In genomic region chr4:102497221-102497620, GRCm38 (mm10) we compare ENCODE assay signal across 22 mouse cellular contexts.
DNase-seq lines count a peak whose midpoint lies in the region; ATAC-seq lines count a peak whose summit lies in the region.
"Had no signal": no experiment of that assay in that cellular context is flagged by ENCODE, and none has a peak within 500 bp of the region (broad histone marks: within the 10 kb centered on the region; RNA-seq: fewer than 3 reads in every experiment).

No protein-coding gene starts in this region.

- H3K4me2 ChIP-seq in kidney, embryonic 15.5 days = no peak overlapping the region
- H3K4me2 ChIP-seq: embryonic facial prominence, embryonic 15.5 days; heart, embryonic 11.5 days; heart, embryonic 15.5 days; hindbrain, embryonic 12.5 days had no signal

- no peak overlapping the region for H3K4me3 ChIP-seq in kidney, embryonic 15.5 days (replicated peaks)
- H3K4me3 ChIP-seq: embryonic facial prominence, embryonic 15.5 days; erythroblast, embryonic 14.5 days; forebrain, embryonic 10.5 days; heart, adult 2 months; heart, embryonic 15.5 days; hindbrain, embryonic 12.5 days had no signal

- no peaks in the 10 kb centered on the region for H3K27me3 ChIP-seq in kidney, embryonic 15.5 days
- H3K27me3 ChIP-seq: embryonic facial prominence, embryonic 15.5 days; heart, embryonic 15.5 days; hindbrain, embryonic 12.5 days had no signal

- 88% methylated on average over 3 of the region's 3 CpGs for WGBS in kidney, embryonic 15.5 days

- no peak overlapping the region for H3K27ac ChIP-seq in kidney, embryonic 15.5 days
- H3K27ac ChIP-seq: forebrain, embryonic 10.5 days; hindbrain, embryonic 12.5 days had no signal

- ATAC-seq in kidney, embryonic 15.5 days (replicated peaks; ENCODE audit: low FRiP score) = no peak
- ATAC-seq: CD4-positive, CD25-positive, alpha-beta regulatory T cell, adult 4 months; hindbrain, embryonic 16.5 days had no signal

- no peaks in the 10 kb centered on the region for H3K36me3 ChIP-seq in kidney, embryonic 15.5 days
- H3K36me3 ChIP-seq: embryonic facial prominence, embryonic 15.5 days; forebrain, embryonic 10.5 days; G1E; heart, embryonic 15.5 days; hindbrain, embryonic 12.5 days had no signal

- no peaks in the 10 kb centered on the region for H3K9me3 ChIP-seq in kidney, embryonic 15.5 days (replicated peaks)
- H3K9me3 ChIP-seq: embryonic facial prominence, embryonic 15.5 days; forebrain, embryonic 10.5 days; heart, embryonic 15.5 days; hindbrain, embryonic 12.5 days had no signal

- peak; percentile 60 for DNase-seq in kidney, adult 11 months
- DNase-seq in kidney, postnatal 4 days = no peak
- peak; percentile 32 for DNase-seq in kidney, postnatal 14 days
- DNase-seq in 3T3-L1 (ENCODE audit: low read depth, low spot score) = peak; percentile 53
- DNase-seq in kidney, postnatal 25 days = peak; percentile 50 to 54
- no peak for DNase-seq in cerebellum, postnatal 4 days (ENCODE audit: low spot score in 2 of 2)
- DNase-seq: adrenal gland, adult 8-10 months; adrenal gland, postnatal 36 days; B cell, adult 2 months; embryo, embryonic 11 days; heart, adult 2 months; heart, postnatal 4 days had no signal

- H3K9ac ChIP-seq in kidney, embryonic 15.5 days = no peak overlapping the region
- H3K9ac ChIP-seq: embryonic facial prominence, embryonic 15.5 days; heart, embryonic 15.5 days; hindbrain, embryonic 12.5 days had no signal

- H3K4me1 ChIP-seq in kidney, embryonic 15.5 days = no peaks in the 10 kb centered on the region

Comparison
In these comparisons a context has a peak if more than half of its experiments do, and no peak if none do; other contexts are left out.
1. DNase-seq: peak in kidney, adult 11 months (single experiment), kidney, postnatal 14 days (single experiment), 3T3-L1 (single experiment) and kidney, postnatal 25 days (2 of 2); none in kidney, postnatal 4 days (0 of 2) and cerebellum, postnatal 4 days (0 of 2).